Mouse (Mus musculus) granulocyte monocyte progenitor cell, adult 5-6 weeks (primary cell): Measurements from ENCODE around the gene Dnah6. TPM values are rescaled to one million over a fixed set of nuclear protein-coding genes. Genes with fewer than 3 reads are reported as not detected.

ENCODE experiments used
- ATAC-seq: replicated peaks from 2 replicates; pipeline ENCODE4 v1.8.0; 2016; ENCODE audit warnings: mild to moderate bottlenecking, moderate TSS enrichment, inconsistent platforms; ENCODE audit not compliant: poor library complexity, severe bottlenecking
- total RNA-seq, 2 experiments: library from RNA; stranded (forward) in 1 of 2; stranded (reverse) in 1 of 2; fragments of 200-712, 200-1000 nt in 1 of 2; fragments of >200 nt in 1 of 2; fragmentation: Nextera tagmentation in 1 of 2; gene quantifications; 2 replicates each; pipeline ENCODE4 v1.2.3; 2014 to 2017

Gene Dnah6
- total RNA-seq, 2 experiments from 2014 or later, result not detected

- ATAC-seq, result peak; percentile 91
Observed at GRCm38 (mm10) chr6:73053526-73053925, 167.9 kb downstream of the Dnah6 start.

GRCm38 (mm10) chr6:73047259-73047658, 174.2 kb downstream of the Dnah6 start:
- ATAC-seq, result no peak

- ATAC-seq, result no peak
Observed at GRCm38 (mm10) chr6:73045944-73046343, 175.5 kb downstream of the Dnah6 start.

GRCm38 (mm10) chr6:73042278-73042677, 179.2 kb downstream of the Dnah6 start:
- ATAC-seq, result no peak

- no peak for ATAC-seq
Observed at GRCm38 (mm10) chr6:73038291-73038690, 183.2 kb downstream of the Dnah6 start.

GRCm38 (mm10) chr6:73028853-73029252, 192.6 kb downstream of the Dnah6 start:
- ATAC-seq, result no peak

GRCm38 (mm10) chr6:73027881-73028280, 193.6 kb downstream of the Dnah6 start:
- no peak for ATAC-seq

GRCm38 (mm10) chr6:73026898-73027297, 194.6 kb downstream of the Dnah6 start:
- no peak for ATAC-seq

GRCm38 (mm10) chr6:73020061-73020460, 201.4 kb downstream of the Dnah6 start:
- peak; percentile 65 for ATAC-seq

GRCm38 (mm10) chr6:73018725-73019280, 202.6 kb downstream of the Dnah6 start:
- ATAC-seq, result no peak

- no peak for ATAC-seq
Observed at GRCm38 (mm10) chr6:73014317-73015160, 206.9 kb downstream of the Dnah6 start.

- peak; percentile 31; the same call in 1 of the 2 replicates for ATAC-seq
Observed at GRCm38 (mm10) chr6:73012931-73013330, 208.5 kb downstream of the Dnah6 start.

GRCm38 (mm10) chr6:73011827-73012226, 209.6 kb downstream of the Dnah6 start:
- no peak for ATAC-seq

- peak; percentile 77 for ATAC-seq
Observed at GRCm38 (mm10) chr6:73010073-73010472, 211.4 kb downstream of the Dnah6 start.

- no peak for ATAC-seq
Observed at GRCm38 (mm10) chr6:73003601-73004000, 217.8 kb downstream of the Dnah6 start.

GRCm38 (mm10) chr6:73002391-73002790, 219.1 kb downstream of the Dnah6 start:
- ATAC-seq, result peak; percentile 33

- peak; percentile 88 for ATAC-seq
Observed at GRCm38 (mm10) chr6:72998809-72999208, 222.6 kb downstream of the Dnah6 start.

- ATAC-seq, result no peak
Observed at GRCm38 (mm10) chr6:72993688-72994082, 227.8 kb downstream of the Dnah6 start.

- no peak for ATAC-seq
Observed at GRCm38 (mm10) chr6:72993054-72993687, 228.3 kb downstream of the Dnah6 start.

GRCm38 (mm10) chr6:72990206-72990605, 231.2 kb downstream of the Dnah6 start:
- ATAC-seq, result peak; percentile 73

GRCm38 (mm10) chr6:72989028-72989736, 232.3 kb downstream of the Dnah6 start:
- ATAC-seq, result peak; percentile 57
